Mouse (Mus musculus) liver, embryonic 13.5 days (tissue): ENCODE data around the gene Lrp5. TPM values are rescaled to one million over a fixed set of nuclear protein-coding genes. Genes with fewer than 3 reads are reported as not detected.

ENCODE experiments used
- ATAC-seq: fragments of 200-750 bp; cut with Nextera tagmentation; 2 replicates; pipeline ENCODE4 v1.8.0; 2017; ENCODE audit warnings: low read depth, mild to moderate bottlenecking, moderate number of reproducible peaks, moderate library complexity
- DNase-seq: peaks from one replicate; pipeline ENCODE4 v3.0.0; 2022
- H3K27ac ChIP-seq: fragments of 300-500 bp; sonication (generic); 2 replicates; pipeline ENCODE4 v1.5.1; 2015; ENCODE audit warnings: moderate library complexity, mild to moderate bottlenecking, inconsistent platforms
- H3K27me3 ChIP-seq: fragments of 300-500 bp; sonication (generic); 2 replicates; pipeline ENCODE4 v1.6.1; 2015; ENCODE audit warnings: mild to moderate bottlenecking, inconsistent platforms
- H3K36me3 ChIP-seq: fragments of 300-500 bp; sonication (generic); 2 replicates; pipeline ENCODE4 v1.6.1; 2015; ENCODE audit warnings: mild to moderate bottlenecking, inconsistent platforms
- H3K4me1 ChIP-seq: fragments of 300-500 bp; sonication (generic); replicated peaks from 2 replicates; pipeline ENCODE4 v1.6.1; 2015; ENCODE audit warnings: inconsistent platforms
- H3K4me2 ChIP-seq: fragments of 300-500 bp; sonication (generic); 2 replicates; pipeline ENCODE4 v1.6.1; 2015; ENCODE audit warnings: inconsistent platforms, mild to moderate bottlenecking, moderate library complexity
- H3K4me3 ChIP-seq: fragments of 300-500 bp; sonication (generic); replicated peaks from 2 replicates; pipeline ENCODE4 v1.5.1; 2015; ENCODE audit warnings: mild to moderate bottlenecking, inconsistent platforms
- H3K9ac ChIP-seq: fragments of 300-500 bp; sonication (generic); 2 replicates; pipeline ENCODE4 v1.6.1; 2015; ENCODE audit warnings: mild to moderate bottlenecking, inconsistent platforms
- H3K9me3 ChIP-seq: fragments of 300-500 bp; sonication (generic); replicated peaks from 2 replicates; pipeline ENCODE4 v1.6.1; 2016; ENCODE audit warnings: inconsistent platforms
- WGBS: fragments of 180-500 bp; shearing (Covaris S2); methylation state at CpG from one replicate; pipeline ENCODE4 v1.1.7; 2015; ENCODE audit not compliant: insufficient replicate concordance; 5-methylcytosine and 5-hydroxymethylcytosine counted together
- polyA plus RNA-seq: library from polyadenylated mRNA; unstranded; fragments of >200 nt; fragmentation: Nextera tagmentation; extraction: Ambion mirVana; gene quantifications from 2 replicates; pipeline ENCODE4 v1.2.1, GENCODE M21; 2015

Gene Lrp5
- polyA plus RNA-seq, 1 experiment from 2014 or later, result 2.0 TPM

GRCm38 (mm10) chr19:3653508-3653907 is 32.9 kb downstream of the Lrp5 start:
- Histone ChIP-seq H3K9me3 (no peaks in the 10 kb centered on the region), H3K9ac (no peak overlapping the region), H3K4me1 (peaks cover 28% of the 10 kb centered on the region), H3K27me3 (no peaks in the 10 kb centered on the region), H3K36me3 (peaks cover 57% of the 10 kb centered on the region), H3K27ac (no peak overlapping the region), H3K4me3 (no peak overlapping the region), H3K4me2 (no peak overlapping the region)
- 46% methylated on average over 4 of the region's 4 CpGs for WGBS
- ATAC-seq (no peak), DNase-seq (no peak)

DNA sequence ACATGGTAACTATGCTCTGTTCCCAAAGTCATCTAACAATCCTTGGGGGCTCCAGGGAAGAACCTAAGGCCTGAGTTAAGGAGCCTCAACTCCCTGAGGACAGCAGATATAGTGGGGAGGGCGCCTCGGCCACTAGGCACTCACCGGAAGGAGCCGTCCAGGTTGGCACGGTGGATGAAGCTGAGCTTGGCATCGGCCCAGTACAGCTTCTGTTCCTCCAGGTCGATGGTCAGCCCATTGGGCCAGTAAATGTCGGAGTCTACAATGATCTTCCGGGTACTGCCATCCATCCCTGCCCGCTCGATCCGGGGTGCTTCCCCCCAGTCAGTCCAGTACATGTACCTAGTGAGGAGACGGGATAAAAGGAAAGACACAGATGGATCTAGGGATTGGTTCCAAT is 34.4 kb downstream of the Lrp5 start:
- H3K9ac ChIP-seq, result no peak overlapping the region
- H3K4me3 ChIP-seq, result no peak overlapping the region
- no peak for DNase-seq
- no peaks in the 10 kb centered on the region for H3K27me3 ChIP-seq
- peaks cover 52% of the 10 kb centered on the region for H3K36me3 ChIP-seq
- 89% methylated on average over 13 of the region's 13 CpGs for WGBS
- H3K9me3 ChIP-seq, result no peaks in the 10 kb centered on the region
- H3K4me2 ChIP-seq, result no peak overlapping the region
- ATAC-seq, result no peak
- peaks cover 34% of the 10 kb centered on the region for H3K4me1 ChIP-seq
- H3K27ac ChIP-seq, result no peak overlapping the region

GRCm38 (mm10) chr19:3651220-3651619 is 35.1 kb downstream of the Lrp5 start:
- Histone ChIP-seq H3K4me3 (no peak overlapping the region), H3K4me1 (peaks cover 31% of the 10 kb centered on the region), H3K9me3 (no peaks in the 10 kb centered on the region), H3K4me2 (no peak overlapping the region), H3K27me3 (no peaks in the 10 kb centered on the region), H3K9ac (no peak overlapping the region), H3K27ac (no peak overlapping the region), H3K36me3 (peaks cover 51% of the 10 kb centered on the region)
- 83% methylated on average over 3 of the region's 3 CpGs for WGBS
- no peak for ATAC-seq
- no peak for DNase-seq

GRCm38 (mm10) chr19:3650448-3650847 is 35.9 kb downstream of the Lrp5 start:
- Histone ChIP-seq H3K36me3 (peaks cover 58% of the 10 kb centered on the region), H3K4me3 (no peak overlapping the region), H3K9ac (no peak overlapping the region), H3K27me3 (no peaks in the 10 kb centered on the region), H3K4me2 (no peak overlapping the region), H3K9me3 (no peaks in the 10 kb centered on the region), H3K4me1 (peaks cover 27% of the 10 kb centered on the region), H3K27ac (no peak overlapping the region)
- ATAC-seq, result no peak
- WGBS, result 75% methylated on average over 3 of the region's 3 CpGs
- DNase-seq, result no peak

- no peak overlapping the region for H3K9ac ChIP-seq
- H3K27ac ChIP-seq, result no peak overlapping the region
- H3K36me3 ChIP-seq, result peaks cover 64% of the 10 kb centered on the region
- H3K4me1 ChIP-seq, result peaks cover 14% of the 10 kb centered on the region
- no peak for DNase-seq
- H3K4me3 ChIP-seq, result no peak overlapping the region
- H3K9me3 ChIP-seq, result no peaks in the 10 kb centered on the region
- WGBS, result 77% methylated on average over 8 of the region's 11 CpGs
- peak; percentile 30; the same call in 1 of the 2 replicates for ATAC-seq
- no peak overlapping the region for H3K4me2 ChIP-seq
- H3K27me3 ChIP-seq, result no peaks in the 10 kb centered on the region
Measured at GRCm38 (mm10) chr19:3648830-3649450, 37.4 kb downstream of the Lrp5 start.

DNA sequence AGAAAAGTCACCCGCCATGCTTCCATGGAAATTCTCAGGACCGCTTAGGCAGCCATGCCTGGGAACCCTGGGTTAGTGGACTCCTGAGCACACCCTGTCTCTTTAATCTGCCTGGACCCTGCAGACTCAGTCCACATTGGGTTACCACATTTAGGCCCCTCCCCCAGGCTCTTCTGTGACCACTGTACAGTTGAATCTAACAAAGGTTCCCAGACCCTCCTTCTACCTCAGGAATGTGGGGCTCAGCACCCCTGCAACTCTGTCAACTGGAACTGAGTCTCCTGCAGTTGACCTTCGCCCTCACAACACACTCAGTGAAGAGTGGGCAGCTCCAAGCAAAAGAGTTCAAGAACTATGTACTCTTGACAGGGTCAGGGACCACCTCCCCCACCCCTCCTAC is 38.4 kb downstream of the Lrp5 start:
- peaks cover 68% of the 10 kb centered on the region for H3K36me3 ChIP-seq
- no peak overlapping the region for H3K27ac ChIP-seq
- H3K4me2 ChIP-seq, result no peak overlapping the region
- no peak overlapping the region for H3K4me3 ChIP-seq
- peak; percentile 47 for ATAC-seq
- no peak for DNase-seq
- H3K27me3 ChIP-seq, result no peaks in the 10 kb centered on the region
- H3K4me1 ChIP-seq, result peaks cover 12% of the 10 kb centered on the region
- no peak overlapping the region for H3K9ac ChIP-seq
- WGBS, result 68% methylated on average over 3 of the region's 3 CpGs
- H3K9me3 ChIP-seq, result no peaks in the 10 kb centered on the region

- Histone ChIP-seq H3K9ac (no peak overlapping the region), H3K9me3 (no peaks in the 10 kb centered on the region), H3K4me2 (no peak overlapping the region), H3K4me1 (peaks cover 20% of the 10 kb centered on the region), H3K36me3 (peaks cover 59% of the 10 kb centered on the region), H3K27me3 (no peaks in the 10 kb centered on the region), H3K27ac (no peak overlapping the region), H3K4me3 (no peak overlapping the region)
- no peak for DNase-seq
- ATAC-seq, result peak; percentile 32; the same call in 1 of the 2 replicates
- WGBS, result 63% methylated on average over 3 of the region's 3 CpGs
Measured at GRCm38 (mm10) chr19:3645813-3646212, 40.6 kb downstream of the Lrp5 start.

DNA sequence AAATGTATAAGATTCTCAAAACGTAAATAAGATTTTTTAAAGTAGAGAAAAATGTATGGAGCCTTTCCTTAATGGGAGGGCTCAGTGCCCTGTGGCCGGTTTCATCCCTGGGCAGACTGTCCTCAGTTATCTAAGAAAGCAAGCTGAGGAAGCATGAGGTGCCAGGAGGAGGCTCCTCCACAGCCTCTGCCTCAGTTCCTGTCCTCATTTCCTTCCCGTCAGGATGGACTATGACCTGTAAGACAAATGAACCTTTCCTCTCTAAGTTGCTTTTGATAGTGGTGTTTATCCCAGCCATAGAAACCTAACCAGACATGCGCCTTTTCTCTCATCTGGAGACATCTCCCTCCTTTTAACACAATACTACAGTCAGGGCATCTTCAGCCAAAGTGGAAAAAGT is 41.0 kb downstream of the Lrp5 start:
- no peak for DNase-seq
- no peak overlapping the region for H3K27ac ChIP-seq
- no peak overlapping the region for H3K4me2 ChIP-seq
- no peaks in the 10 kb centered on the region for H3K9me3 ChIP-seq
- peaks cover 54% of the 10 kb centered on the region for H3K36me3 ChIP-seq
- no peaks in the 10 kb centered on the region for H3K27me3 ChIP-seq
- H3K4me3 ChIP-seq, result no peak overlapping the region
- no peak overlapping the region for H3K9ac ChIP-seq
- no peak for ATAC-seq
- 65% methylated on average over 4 of the region's 4 CpGs for WGBS
- peaks cover 20% of the 10 kb centered on the region for H3K4me1 ChIP-seq

- H3K36me3 ChIP-seq, result peaks cover 31% of the 10 kb centered on the region
- H3K9me3 ChIP-seq, result no peaks in the 10 kb centered on the region
- H3K27me3 ChIP-seq, result no peaks in the 10 kb centered on the region
- H3K27ac ChIP-seq, result no peak overlapping the region
- ATAC-seq (no peak), DNase-seq (no peak)
- peaks cover 39% of the 10 kb centered on the region for H3K4me1 ChIP-seq
- no peak overlapping the region for H3K9ac ChIP-seq
- 74% methylated on average over 7 of the region's 7 CpGs for WGBS
- H3K4me2 ChIP-seq, result no peak overlapping the region
- no peak overlapping the region for H3K4me3 ChIP-seq
Measured at GRCm38 (mm10) chr19:3639561-3639960, 46.8 kb downstream of the Lrp5 start.

DNA sequence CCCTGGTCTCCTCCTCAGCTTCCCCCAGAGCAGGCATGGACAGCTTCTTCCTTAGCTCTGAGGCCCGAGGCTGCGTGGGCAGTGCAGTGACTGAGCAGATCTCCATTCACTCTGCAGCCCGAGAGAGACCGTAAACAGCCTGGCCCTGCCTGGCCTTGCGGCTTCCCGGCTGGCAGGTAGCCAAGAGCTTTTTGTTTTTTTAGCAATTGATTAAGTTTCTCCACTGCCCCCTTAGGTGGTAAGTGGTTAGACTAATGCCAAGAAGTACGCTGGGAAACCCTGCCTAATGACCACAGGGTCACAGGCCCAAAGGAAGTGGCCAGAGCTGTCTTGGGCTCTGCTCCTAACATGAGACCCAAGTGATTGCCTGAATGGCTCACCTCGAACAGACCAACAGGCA is 47.7 kb downstream of the Lrp5 start:
- peaks cover 39% of the 10 kb centered on the region for H3K4me1 ChIP-seq
- H3K27me3 ChIP-seq, result no peaks in the 10 kb centered on the region
- H3K4me2 ChIP-seq, result no peak overlapping the region
- ATAC-seq (peak; percentile 59), DNase-seq (no peak)
- WGBS, result 59% methylated on average over 8 of the region's 8 CpGs
- H3K36me3 ChIP-seq, result peaks cover 22% of the 10 kb centered on the region
- H3K4me3 ChIP-seq, result no peak overlapping the region
- H3K9me3 ChIP-seq, result no peaks in the 10 kb centered on the region
- H3K27ac ChIP-seq, result no peak overlapping the region
- H3K9ac ChIP-seq, result no peak overlapping the region

- Histone ChIP-seq H3K4me2 (no peak overlapping the region), H3K36me3 (peaks cover 40% of the 10 kb centered on the region), H3K4me3 (no peak overlapping the region), H3K27me3 (no peaks in the 10 kb centered on the region), H3K4me1 (peaks cover 12% of the 10 kb centered on the region), H3K9ac (no peak overlapping the region), H3K9me3 (no peaks in the 10 kb centered on the region), H3K27ac (no peak overlapping the region)
- DNase-seq, result no peak
- WGBS, result 65% methylated on average over 7 of the region's 7 CpGs
- no peak for ATAC-seq
Measured at GRCm38 (mm10) chr19:3632018-3632417, 54.3 kb downstream of the Lrp5 start.

DNA sequence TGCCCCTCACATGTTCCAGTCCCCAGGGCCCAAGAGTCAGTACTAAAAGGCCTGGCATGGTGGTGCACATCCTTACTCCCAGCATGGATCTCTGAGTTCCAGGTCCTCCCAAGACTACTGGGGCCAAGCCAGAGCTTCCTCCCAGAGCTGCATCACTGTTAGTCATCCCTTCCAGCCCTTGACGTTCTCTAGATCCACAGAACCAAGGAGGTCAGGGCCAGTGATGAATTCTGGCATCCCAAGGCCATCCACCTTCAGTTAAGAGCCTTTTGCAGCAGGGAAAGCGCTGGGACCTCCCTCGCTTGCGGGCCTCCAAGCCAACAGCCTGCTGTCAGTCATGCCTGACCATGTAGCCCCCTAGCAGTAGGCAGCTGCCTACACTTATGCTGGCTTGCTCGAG is 54.9 kb downstream of the Lrp5 start:
- Histone ChIP-seq H3K36me3 (peaks cover 44% of the 10 kb centered on the region), H3K9me3 (no peaks in the 10 kb centered on the region), H3K4me3 (no peak overlapping the region), H3K27me3 (no peaks in the 10 kb centered on the region), H3K9ac (no peak overlapping the region), H3K27ac (no peak overlapping the region), H3K4me1 (peaks cover 12% of the 10 kb centered on the region), H3K4me2 (no peak overlapping the region)
- WGBS, result 77% methylated on average over 5 of the region's 5 CpGs
- ATAC-seq (no peak), DNase-seq (no peak)
